24 mouse cellular contexts compared by ENCODE assay signal in the genomic region with DNA sequence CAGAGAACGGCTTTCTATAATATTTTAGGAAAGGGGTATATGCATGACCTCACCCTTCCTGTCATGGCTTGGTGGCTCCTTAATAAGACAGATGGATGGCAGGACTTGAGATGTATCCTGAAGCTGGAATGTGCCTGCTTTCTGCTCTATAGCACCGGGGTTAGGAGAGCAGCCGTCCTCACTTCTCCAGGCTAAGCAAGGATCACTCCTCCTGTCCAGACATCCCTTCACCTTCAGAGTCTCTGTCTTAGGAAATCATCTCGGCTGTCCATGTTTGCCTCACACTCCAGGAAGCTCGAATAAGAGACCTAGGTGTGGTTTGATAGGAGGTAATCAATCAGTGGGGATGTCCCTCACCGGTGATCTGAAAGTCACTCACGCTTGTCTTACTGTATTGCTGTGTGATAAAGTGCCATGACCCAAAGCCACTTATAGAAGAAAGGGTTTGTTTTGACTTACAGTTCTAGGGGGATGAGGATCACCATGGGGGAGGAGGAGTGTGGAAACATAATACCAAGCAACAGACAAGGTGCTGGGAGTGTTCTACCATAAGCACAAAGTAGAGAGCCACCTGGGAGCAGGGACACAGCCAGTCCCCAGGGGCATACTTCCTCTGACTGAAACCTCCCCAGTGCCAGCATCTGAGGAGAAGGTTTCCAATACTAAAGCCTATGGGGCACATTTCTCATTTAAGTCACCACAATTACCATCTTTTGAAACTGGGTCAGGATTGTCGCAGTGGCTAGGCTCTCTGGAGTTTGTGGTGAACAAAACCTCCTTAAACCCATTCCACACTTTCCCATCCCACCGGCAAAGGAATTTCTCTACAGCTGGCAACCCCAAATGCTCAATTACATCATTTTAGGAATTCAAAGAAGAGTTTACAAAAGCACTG. TPM values are rescaled to one million over a fixed set of nuclear protein-coding genes. Genes with fewer than 3 reads are reported as not detected.
DNase-seq lines count a peak whose midpoint lies in the region; ATAC-seq lines count a peak whose summit lies in the region.
"Had no signal": no experiment of that assay in that cellular context is flagged by ENCODE, and none has a peak within 500 bp of the region (broad histone marks: within the 10 kb centered on the region; RNA-seq: fewer than 3 reads in every experiment).

No protein-coding gene starts in this region.

- H3K9ac ChIP-seq in kidney, embryonic 15.5 days: no peak overlapping the region
- no peak overlapping the region for H3K9ac ChIP-seq in limb, embryonic 12.5 days (replicated peaks)
- H3K9ac ChIP-seq: embryonic facial prominence, embryonic 12.5 days; embryonic facial prominence, embryonic 15.5 days; forebrain, postnatal 0 days; hindbrain, embryonic 13.5 days had no signal

- no peaks in the 10 kb centered on the region for H3K9me3 ChIP-seq in heart, embryonic 10.5 days
- no peaks in the 10 kb centered on the region for H3K9me3 ChIP-seq in kidney, embryonic 15.5 days (replicated peaks)
- H3K9me3 ChIP-seq in limb, embryonic 12.5 days: no peaks in the 10 kb centered on the region
- no peaks in the 10 kb centered on the region for H3K9me3 ChIP-seq in limb, embryonic 10.5 days (replicated peaks)
- H3K9me3 ChIP-seq: embryonic facial prominence, embryonic 12.5 days; embryonic facial prominence, embryonic 15.5 days; G1E; hindbrain, embryonic 10.5 days; hindbrain, embryonic 13.5 days had no signal

- no peaks in the 10 kb centered on the region for H3K36me3 ChIP-seq in heart, embryonic 10.5 days
- H3K36me3 ChIP-seq in kidney, embryonic 15.5 days: no peaks in the 10 kb centered on the region
- H3K36me3 ChIP-seq in limb, embryonic 12.5 days: no peaks in the 10 kb centered on the region
- no peaks in the 10 kb centered on the region for H3K36me3 ChIP-seq in limb, embryonic 10.5 days
- H3K36me3 ChIP-seq: embryonic facial prominence, embryonic 12.5 days; embryonic facial prominence, embryonic 15.5 days; G1E; hindbrain, embryonic 10.5 days; hindbrain, embryonic 13.5 days had no signal

- DNase-seq in heart, embryonic 10.5 days (ENCODE audit: low spot score): peak; percentile 64
- DNase-seq in heart, postnatal 36 days: no peak
- DNase-seq in kidney, adult 8-10 months: no peak
- DNase-seq in limb, embryonic 10.5 days (ENCODE audit: low spot score): no peak
- DNase-seq in layer of hippocampus, adult 8-10 months (ENCODE audit: low spot score in 2 of 2): no peak
- DNase-seq: adrenal gland, adult 2 months; B cell, adult 2 months; cerebellum, adult 11 months; cerebellum, adult 2 months; cerebellum, adult 9-11 months; cerebellum, postnatal 25 days; forebrain, postnatal 0 days; gastrocnemius, adult 2 months; gastrocnemius, postnatal 14 days; heart, adult 18-20 months had no signal

- no peaks in the 10 kb centered on the region for H3K27me3 ChIP-seq in heart, embryonic 10.5 days (ENCODE audit: insufficient read depth, poor library complexity, severe bottlenecking)
- no peaks in the 10 kb centered on the region for H3K27me3 ChIP-seq in kidney, embryonic 15.5 days
- H3K27me3 ChIP-seq in limb, embryonic 12.5 days: no peaks in the 10 kb centered on the region
- H3K27me3 ChIP-seq in limb, embryonic 10.5 days (ENCODE audit: low read depth, poor library complexity, severe bottlenecking): no peaks in the 10 kb centered on the region
- H3K27me3 ChIP-seq: embryonic facial prominence, embryonic 12.5 days; embryonic facial prominence, embryonic 15.5 days; hindbrain, embryonic 13.5 days had no signal

- no peak overlapping the region for H3K27ac ChIP-seq in heart, embryonic 10.5 days
- peak overlapping the region; percentile 42 for H3K27ac ChIP-seq in kidney, embryonic 15.5 days
- H3K27ac ChIP-seq in limb, embryonic 12.5 days: no peak overlapping the region
- H3K27ac ChIP-seq in limb, embryonic 10.5 days: no peak overlapping the region
- H3K27ac ChIP-seq: embryonic facial prominence, embryonic 12.5 days; embryonic facial prominence, embryonic 15.5 days; gastrocnemius, adult 2 months; hindbrain, embryonic 10.5 days; hindbrain, embryonic 13.5 days had no signal

- intact Hi-C loops in heart, postnatal 36 days (cut with DNase I): loop anchor here (5.0 kb wide), 1 partner anchor 133 kb away; no protein-coding TSS in a partner anchor

- WGBS in heart, embryonic 10.5 days: 79% methylated on average over 9 of the region's 9 CpGs
- 51% methylated on average over 9 of the region's 9 CpGs for WGBS in kidney, embryonic 15.5 days
- 86% methylated on average over 9 of the region's 9 CpGs for WGBS in limb, embryonic 12.5 days
- 88% methylated on average over 9 of the region's 9 CpGs for WGBS in limb, embryonic 10.5 days

- no peak overlapping the region for H3K4me2 ChIP-seq in kidney, embryonic 15.5 days
- H3K4me2 ChIP-seq in limb, embryonic 12.5 days: no peak overlapping the region
- H3K4me2 ChIP-seq: embryonic facial prominence, embryonic 12.5 days; embryonic facial prominence, embryonic 15.5 days; hindbrain, embryonic 13.5 days had no signal

- H3K4me1 ChIP-seq in heart, embryonic 10.5 days: peaks cover 30% of the 10 kb centered on the region
- H3K4me1 ChIP-seq in kidney, embryonic 15.5 days: peaks cover 69% of the 10 kb centered on the region
- peaks cover 9% of the 10 kb centered on the region for H3K4me1 ChIP-seq in limb, embryonic 12.5 days (replicated peaks)
- peaks cover 13% of the 10 kb centered on the region; the same call in 1 of the 2 replicates for H3K4me1 ChIP-seq in limb, embryonic 10.5 days
- H3K4me1 ChIP-seq: embryonic facial prominence, embryonic 15.5 days had no signal

- peak; percentile 49 for ATAC-seq in kidney, embryonic 15.5 days (replicated peaks; ENCODE audit: low FRiP score)
- 0 out of 2 replicates have a peak, but pooled peaks have one; percentile 37 for ATAC-seq in limb, embryonic 12.5 days (ENCODE audit: insufficient number of reproducible peaks, insufficient read depth, low FRiP score, low TSS enrichment, low read depth)
- ATAC-seq: forebrain, embryonic 14.5 days; forebrain, postnatal 0 days; hindbrain, embryonic 16.5 days had no signal

- no peak overlapping the region for H3K4me3 ChIP-seq in heart, embryonic 10.5 days
- no peak overlapping the region for H3K4me3 ChIP-seq in kidney, embryonic 15.5 days (replicated peaks)
- H3K4me3 ChIP-seq in limb, embryonic 12.5 days (replicated peaks): no peak overlapping the region
- H3K4me3 ChIP-seq in limb, embryonic 10.5 days: no peak overlapping the region
- H3K4me3 ChIP-seq: embryonic facial prominence, embryonic 12.5 days; embryonic facial prominence, embryonic 15.5 days; gastrocnemius, adult 2 months; hindbrain, embryonic 10.5 days; hindbrain, embryonic 13.5 days had no signal

RNA-seq across cellular contexts. Expression of a gene that starts 57.4 kb away (rescaled TPM):
- polyA plus RNA-seq in heart, embryonic 10.5 days (2016; fragmentation: Nextera tagmentation; extraction: Ambion mirVana): 13.0 and 15.1 TPM in 2 replicates
- 1 to 10 TPM; 1.3 to 1.7 TPM for total RNA-seq in heart, postnatal 36 days (2021)
- 60.4 and 63.7 TPM in 2 replicates for polyA plus RNA-seq in kidney, embryonic 15.5 days (2015; fragmentation: Nextera tagmentation; extraction: Ambion mirVana)
- polyA plus RNA-seq in limb, embryonic 12.5 days (2016; fragmentation: Nextera tagmentation; extraction: Ambion mirVana): 47.2 and 50.6 TPM in 2 replicates
- polyA plus RNA-seq in limb, embryonic 10.5 days (2016; fragmentation: Nextera tagmentation; extraction: Ambion mirVana): 19.5 and 22.4 TPM in 2 replicates
- 10 to 100 TPM; 11.0 to 14.6 (median 13.2) TPM for total RNA-seq in layer of hippocampus, adult 8-10 months (2022)
- polyA plus RNA-seq: G1E had no signal
